Mouse (Mus musculus): ENCODE data around the gene Bag5. TPM values are rescaled to one million over a fixed set of nuclear protein-coding genes. Genes with fewer than 3 reads are reported as not detected.
"Not testable (repeated sequence)": the region's sequence is repeated elsewhere in the genome, so short reads cannot be mapped to it uniquely, and the experiment has no call there.

Bag5 gene
- polyA plus RNA-seq, 1 experiment = 7.7 TPM

- TF ChIP-seq POLR2A (IDR thresholded peaks at IDR 0.05; ENCODE audit: borderline replicate concordance, control insufficient read depth, low read depth, low read length) (no peak), CTCF (IDR thresholded peaks at IDR 0.05; ENCODE audit: control insufficient read depth, insufficient read depth, low read length) (peak; percentile 98)
- H3K27ac ChIP-seq (ENCODE audit: control insufficient read depth, insufficient read depth, low read depth, low read length, poor library complexity) = 0 out of 2 replicates have a peak overlapping the region, but pooled peaks have one; percentile 16
- WGBS = 0% methylated on average over 8 of the region's 8 CpGs
- H3K4me3 ChIP-seq (replicated peaks; ENCODE audit: control insufficient read depth, low read depth, low read length) = peak overlapping the region; percentile 3
- H3K4me1 ChIP-seq (ENCODE audit: control insufficient read depth, insufficient read depth, low read length) = no peaks in the 10 kb centered on the region
Measured at GRCm38 (mm10) chr12:111668457-111668912, 44.6 kb downstream of the Bag5 start.

DNA sequence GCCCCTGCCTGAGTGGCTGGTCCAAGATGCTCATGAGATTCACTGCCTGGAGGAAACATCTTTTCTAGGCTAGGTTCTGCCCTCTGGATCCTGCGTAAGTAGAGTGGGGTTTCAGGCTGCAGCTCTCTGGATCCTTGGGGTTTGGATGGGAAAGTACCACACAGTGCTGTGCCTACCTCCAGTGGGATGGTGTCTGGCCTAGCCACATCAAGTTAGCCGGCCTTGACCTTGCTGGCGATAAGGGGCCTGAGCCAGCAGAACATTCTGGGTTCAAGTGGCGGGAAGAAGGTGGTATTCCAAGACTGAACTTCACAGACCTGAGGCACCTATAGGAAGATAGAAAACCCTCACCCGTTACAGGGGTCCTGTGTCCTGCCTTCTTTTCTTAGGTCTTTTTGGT, 45.6 kb downstream of the Bag5 start:
- Histone ChIP-seq H3K4me1 (ENCODE audit: control insufficient read depth, insufficient read depth, low read length) (no peaks in the 10 kb centered on the region), H3K27ac (ENCODE audit: control insufficient read depth, insufficient read depth, low read depth, low read length, poor library complexity) (no peak overlapping the region), H3K4me3 (replicated peaks; ENCODE audit: control insufficient read depth, low read depth, low read length) (no peak overlapping the region)
- no peak for TF ChIP-seq CTCF (IDR thresholded peaks at IDR 0.05; ENCODE audit: control insufficient read depth, insufficient read depth, low read length)
- TF ChIP-seq POLR2A (IDR thresholded peaks at IDR 0.05; ENCODE audit: borderline replicate concordance, control insufficient read depth, low read depth, low read length) = no peak
- WGBS = 91% methylated on average over 5 of the region's 5 CpGs

DNA sequence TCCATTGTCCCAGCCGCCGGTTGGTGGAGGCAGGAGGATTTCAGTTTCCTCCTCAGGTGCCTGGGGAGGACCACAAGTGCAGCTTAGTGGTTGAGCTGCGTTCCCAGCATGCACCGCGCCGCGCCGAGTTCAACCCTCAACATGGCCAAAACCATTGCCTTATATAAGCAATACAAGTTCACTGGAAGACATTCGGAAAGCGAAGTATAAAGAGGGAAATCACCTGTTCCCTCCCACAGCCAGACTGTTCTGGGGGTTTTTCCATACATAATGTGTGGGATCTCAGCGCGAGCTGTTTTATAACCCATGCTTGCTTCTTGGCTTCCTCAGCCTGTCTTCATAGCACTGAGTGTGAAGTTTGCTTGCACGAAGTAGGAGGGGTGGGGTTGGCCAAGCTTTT, 46.7 kb downstream of the Bag5 start:
- TF ChIP-seq POLR2A (IDR thresholded peaks at IDR 0.05; ENCODE audit: borderline replicate concordance, control insufficient read depth, low read depth, low read length) (no peak), CTCF (IDR thresholded peaks at IDR 0.05; ENCODE audit: control insufficient read depth, insufficient read depth, low read length) (no peak)
- no peak overlapping the region for H3K27ac ChIP-seq (ENCODE audit: control insufficient read depth, insufficient read depth, low read depth, low read length, poor library complexity)
- H3K4me3 ChIP-seq (replicated peaks; ENCODE audit: control insufficient read depth, low read depth, low read length) = no peak overlapping the region
- 77% methylated on average over 13 of the region's 13 CpGs for WGBS
- H3K4me1 ChIP-seq (ENCODE audit: control insufficient read depth, insufficient read depth, low read length) = no peaks in the 10 kb centered on the region

- TF ChIP-seq POLR2A (IDR thresholded peaks at IDR 0.05; ENCODE audit: borderline replicate concordance, control insufficient read depth, low read depth, low read length) = no peak
- no peak for TF ChIP-seq CTCF (IDR thresholded peaks at IDR 0.05; ENCODE audit: control insufficient read depth, insufficient read depth, low read length)
- no peak overlapping the region for H3K4me3 ChIP-seq (replicated peaks; ENCODE audit: control insufficient read depth, low read depth, low read length)
- H3K27ac ChIP-seq (ENCODE audit: control insufficient read depth, insufficient read depth, low read depth, low read length, poor library complexity) = no peak overlapping the region
- WGBS = 88% methylated on average over 13 of the region's 13 CpGs
- no peaks in the 10 kb centered on the region for H3K4me1 ChIP-seq (ENCODE audit: control insufficient read depth, insufficient read depth, low read length)
Measured at GRCm38 (mm10) chr12:111665041-111665880, 47.8 kb downstream of the Bag5 start.

DNA sequence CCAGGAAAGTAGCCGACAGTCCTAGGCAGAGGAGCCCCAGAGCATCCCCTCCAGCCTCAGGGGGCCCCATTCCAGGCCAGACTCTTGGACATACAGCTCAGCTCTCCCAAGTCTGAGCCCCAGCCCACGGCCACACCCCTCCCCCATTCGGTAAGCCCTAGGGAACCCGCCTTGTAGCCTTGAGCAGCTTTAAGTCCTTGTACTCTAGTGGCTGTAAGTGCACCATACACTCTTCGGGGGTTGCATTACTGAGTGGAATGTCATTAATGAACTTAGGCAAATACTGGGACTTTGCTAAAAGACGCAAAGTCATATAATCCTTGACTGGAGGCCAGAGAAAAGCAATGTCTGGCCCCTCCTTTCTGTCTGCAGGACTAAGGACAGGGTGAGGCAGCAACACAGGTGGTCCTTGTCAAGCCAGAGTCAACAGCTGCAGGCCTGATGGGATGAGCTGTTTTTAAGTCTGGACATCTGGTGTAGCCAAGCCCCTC, 48.9 kb downstream of the Bag5 start:
- TF ChIP-seq CTCF (IDR thresholded peaks at IDR 0.05; ENCODE audit: control insufficient read depth, insufficient read depth, low read length) (no peak), POLR2A (IDR thresholded peaks at IDR 0.05; ENCODE audit: borderline replicate concordance, control insufficient read depth, low read depth, low read length) (no peak)
- H3K4me3 ChIP-seq (replicated peaks; ENCODE audit: control insufficient read depth, low read depth, low read length) = no peak overlapping the region
- H3K4me1 ChIP-seq (ENCODE audit: control insufficient read depth, insufficient read depth, low read length) = no peaks in the 10 kb centered on the region
- 80% methylated on average over 6 of the region's 6 CpGs for WGBS
- H3K27ac ChIP-seq (ENCODE audit: control insufficient read depth, insufficient read depth, low read depth, low read length, poor library complexity) = no peak overlapping the region

DNA sequence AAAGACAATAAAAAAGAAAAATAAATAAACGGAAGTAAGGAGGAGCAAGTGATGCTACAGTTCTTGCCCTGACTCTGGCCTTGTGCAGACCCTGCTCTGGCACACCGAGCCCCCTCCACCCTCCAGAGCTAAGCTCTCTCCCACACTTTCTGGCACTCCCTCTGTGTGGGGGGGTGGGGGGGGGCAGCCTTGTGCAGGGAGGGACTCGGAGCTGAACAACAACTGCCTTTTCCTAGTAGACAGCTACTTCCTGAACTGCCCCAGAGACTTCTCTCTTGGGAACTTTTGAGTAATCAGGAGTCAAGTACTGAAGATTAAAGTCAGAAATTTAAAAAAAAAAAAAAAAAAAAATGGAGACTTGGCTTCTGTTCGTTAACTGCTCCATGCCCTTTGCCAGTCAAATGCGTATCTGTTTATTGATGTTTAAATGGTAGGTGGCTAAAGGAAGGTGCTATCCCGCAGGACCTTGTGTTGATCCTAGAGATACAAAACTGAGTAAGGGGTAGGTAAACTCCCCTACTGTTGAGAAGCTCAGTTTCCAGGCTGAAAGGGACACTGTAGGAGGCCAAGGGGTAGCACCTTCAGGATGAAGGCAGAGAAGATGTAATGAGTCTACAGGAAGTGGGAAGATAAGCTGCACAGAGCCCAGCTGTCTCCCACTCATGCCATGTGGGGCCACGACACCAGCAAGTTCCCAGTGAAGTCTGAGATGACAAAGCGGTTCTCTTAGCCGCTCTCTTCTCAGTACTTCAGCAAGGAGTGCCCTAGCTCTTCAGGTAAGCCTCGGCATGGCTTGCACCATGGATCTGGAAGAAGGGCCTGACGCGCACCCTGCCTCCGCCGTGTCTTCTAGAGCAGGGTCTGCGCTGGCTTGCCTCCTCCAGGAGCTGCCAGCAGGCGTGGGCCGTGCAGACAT, 49.6 kb downstream of the Bag5 start:
- WGBS = 78% methylated on average over 17 of the region's 17 CpGs
- Histone ChIP-seq H3K27ac (ENCODE audit: control insufficient read depth, insufficient read depth, low read depth, low read length, poor library complexity) (no peak overlapping the region), H3K4me1 (ENCODE audit: control insufficient read depth, insufficient read depth, low read length) (no peaks in the 10 kb centered on the region)

DNA sequence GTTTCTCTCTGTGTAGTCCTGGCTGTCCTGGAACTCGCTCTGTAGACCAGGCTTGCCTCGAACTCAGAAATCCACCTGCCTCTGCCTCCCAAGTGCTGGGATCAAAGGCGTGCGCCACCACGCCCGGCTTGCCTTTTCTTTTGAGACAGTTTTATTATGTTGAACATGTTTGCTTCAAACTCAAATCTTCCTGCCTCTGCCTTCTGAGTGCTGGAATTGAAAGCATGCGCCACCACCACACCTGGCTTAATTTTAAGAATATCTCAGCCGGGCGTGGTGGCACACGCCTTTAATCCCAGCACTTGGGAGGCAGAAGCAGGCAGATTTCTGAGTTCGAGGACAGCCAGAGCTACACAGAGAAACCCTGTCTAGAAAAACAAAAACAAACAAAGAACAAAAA, 51.5 kb downstream of the Bag5 start:
- H3K4me3 ChIP-seq (replicated peaks; ENCODE audit: control insufficient read depth, low read depth, low read length); H3K27ac ChIP-seq (ENCODE audit: control insufficient read depth, insufficient read depth, low read depth, low read length, poor library complexity); H3K4me1 ChIP-seq (ENCODE audit: control insufficient read depth, insufficient read depth, low read length): not testable (repeated sequence)
- WGBS = 94% methylated on average over 11 of the region's 11 CpGs

More for the DNA sequence above, 49.6 kb downstream of the Bag5 start:
- no peak overlapping the region for H3K4me3 ChIP-seq (replicated peaks; ENCODE audit: control insufficient read depth, low read depth, low read length)
- TF ChIP-seq POLR2A (IDR thresholded peaks at IDR 0.05; ENCODE audit: borderline replicate concordance, control insufficient read depth, low read depth, low read length) = 0 out of 2 replicates have a peak, but pooled peaks have one; percentile 16
- TF ChIP-seq CTCF (IDR thresholded peaks at IDR 0.05; ENCODE audit: control insufficient read depth, insufficient read depth, low read length) = no peak

DNA sequence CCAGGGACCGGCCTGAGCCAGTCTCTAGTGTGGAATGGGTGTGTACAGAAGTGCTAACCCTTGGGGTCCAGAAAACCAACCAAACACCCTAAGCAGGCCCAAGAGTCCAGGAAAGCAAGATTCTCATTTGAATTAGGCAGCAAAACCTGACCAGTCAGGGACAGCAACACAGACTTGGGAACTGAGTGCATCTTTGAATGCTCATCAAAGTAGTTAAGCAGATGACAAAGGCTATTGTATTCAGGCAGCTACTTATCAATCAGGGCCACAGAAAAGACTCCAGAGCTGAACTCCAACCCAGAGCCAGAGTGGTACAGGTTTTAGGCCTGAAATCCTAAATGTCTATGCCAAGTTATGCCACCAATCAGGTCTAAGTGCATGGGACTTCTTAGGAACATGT, 52.4 kb downstream of the Bag5 start:
- 91% methylated on average over 1 of the region's 1 CpGs for WGBS
- TF ChIP-seq POLR2A (IDR thresholded peaks at IDR 0.05; ENCODE audit: borderline replicate concordance, control insufficient read depth, low read depth, low read length) (no peak), CTCF (IDR thresholded peaks at IDR 0.05; ENCODE audit: control insufficient read depth, insufficient read depth, low read length) (no peak)
- Histone ChIP-seq H3K4me1 (ENCODE audit: control insufficient read depth, insufficient read depth, low read length) (no peaks in the 10 kb centered on the region), H3K4me3 (replicated peaks; ENCODE audit: control insufficient read depth, low read depth, low read length) (no peak overlapping the region), H3K27ac (ENCODE audit: control insufficient read depth, insufficient read depth, low read depth, low read length, poor library complexity) (no peak overlapping the region)

Other genes with a start within 250 kb of the Bag5 start
- gene Gm266, start 227.4 kb downstream of the Bag5 start, polyA plus RNA-seq (2011; ENCODE audit: insufficient read depth, insufficient read length, low replicate concordance, missing spikeins) = not detected in 2 replicates
- 247 and 257 TPM in 2 replicates for gene Eif5, start 175.2 kb downstream of the Bag5 start, polyA plus RNA-seq (2011; ENCODE audit: insufficient read depth, insufficient read length, low replicate concordance, missing spikeins)
- 49.3 and 54.0 TPM in 2 replicates for gene Mark3, start 138.7 kb downstream of the Bag5 start, polyA plus RNA-seq (2011; ENCODE audit: insufficient read depth, insufficient read length, low replicate concordance, missing spikeins)
- 28.6 and 38.4 TPM in 2 replicates for gene Ckb, start 40.9 kb downstream of the Bag5 start, polyA plus RNA-seq (2011; ENCODE audit: insufficient read depth, insufficient read length, low replicate concordance, missing spikeins)
- 4.2 and 11.0 TPM in 2 replicates for gene Trmt61a, start 35.2 kb downstream of the Bag5 start, polyA plus RNA-seq (2011; ENCODE audit: insufficient read depth, insufficient read length, low replicate concordance, missing spikeins)
- gene Apopt1, start within 50 bp of the Bag5 start, polyA plus RNA-seq (2011; ENCODE audit: insufficient read depth, insufficient read length, low replicate concordance, missing spikeins) = 15.1 and 16.8 TPM in 2 replicates
- 55.3 and 70.4 TPM in 2 replicates for gene Klc1, start 45.6 kb upstream of the Bag5 start, polyA plus RNA-seq (2011; ENCODE audit: insufficient read depth, insufficient read length, low replicate concordance, missing spikeins)
- gene Xrcc3, start 100.6 kb upstream of the Bag5 start, polyA plus RNA-seq (2011; ENCODE audit: insufficient read depth, insufficient read length, low replicate concordance, missing spikeins) = 5.7 and 11.6 TPM in 2 replicates
- 9.3 and 12.8 TPM in 2 replicates for gene Zfyve21, start 100.9 kb upstream of the Bag5 start, polyA plus RNA-seq (2011; ENCODE audit: insufficient read depth, insufficient read length, low replicate concordance, missing spikeins)
- 9.6 and 10.9 TPM in 2 replicates for gene Ppp1r13b, start 194.9 kb upstream of the Bag5 start, polyA plus RNA-seq (2011; ENCODE audit: insufficient read depth, insufficient read length, low replicate concordance, missing spikeins)